Mouse (Mus musculus) midbrain, embryonic 11.5 days (tissue): ENCODE data around the gene Cinp. TPM values are rescaled to one million over a fixed set of nuclear protein-coding genes. Genes with fewer than 3 reads are reported as not detected.

ENCODE experiments used
- ATAC-seq: fragments of 200-750 bp; cut with Nextera tagmentation; 2 replicates; pipeline ENCODE4 v1.8.0; 2017; ENCODE audit warnings: moderate TSS enrichment, moderate library complexity; ENCODE audit not compliant: low FRiP score
- DNase-seq: peaks from one replicate; pipeline ENCODE4 v3.0.0; 2015; ENCODE audit warnings: low spot score; ENCODE audit errors: missing footprints
- H3K27ac ChIP-seq: fragments of 300-500 bp; sonication (generic); 2 replicates; pipeline ENCODE4 v1.5.1; 2014; ENCODE audit warnings: low read depth, low read length
- H3K27me3 ChIP-seq: fragments of 300-500 bp; sonication (generic); 2 replicates; pipeline ENCODE4 v1.6.1; 2014; ENCODE audit warnings: mild to moderate bottlenecking, low read length, moderate library complexity, mixed read lengths; ENCODE audit not compliant: control insufficient read depth, insufficient read depth
- H3K36me3 ChIP-seq: fragments of 300-500 bp; sonication (generic); 2 replicates; pipeline ENCODE4 v1.6.1; 2014; ENCODE audit warnings: mild to moderate bottlenecking, low read length, moderate library complexity, mixed read lengths; ENCODE audit not compliant: control insufficient read depth, insufficient read depth
- H3K4me1 ChIP-seq: fragments of 300-500 bp; sonication (generic); 2 replicates; pipeline ENCODE4 v1.6.1; 2014; ENCODE audit warnings: low read length; ENCODE audit not compliant: control insufficient read depth, insufficient read depth
- H3K4me2 ChIP-seq: fragments of 300-500 bp; sonication (generic); 2 replicates; pipeline ENCODE4 v1.6.1; 2014; ENCODE audit warnings: mild to moderate bottlenecking, moderate library complexity
- H3K4me3 ChIP-seq: fragments of 300-500 bp; sonication (generic); 2 replicates; pipeline ENCODE4 v1.5.1; 2014; ENCODE audit warnings: low read depth, low read length
- H3K9ac ChIP-seq: fragments of 300-500 bp; sonication (generic); 2 replicates; pipeline ENCODE4 v1.6.1; 2014; ENCODE audit warnings: low read length
- H3K9me3 ChIP-seq: fragments of 300-500 bp; sonication (generic); 2 replicates; pipeline ENCODE4 v1.6.1; 2016; ENCODE audit warnings: low read length; ENCODE audit not compliant: control insufficient read depth
- WGBS: fragments of 180-500 bp; shearing (Covaris S2); extraction: QIAGEN DNeasy Blood & Tissue Kit; methylation state at CpG from one replicate; pipeline ENCODE4 v1.1.7; 2014; 5-methylcytosine and 5-hydroxymethylcytosine counted together
- polyA plus RNA-seq: library from polyadenylated mRNA; unstranded; fragments of >200 nt; fragmentation: Nextera tagmentation; extraction: Ambion mirVana; gene quantifications from 2 replicates; pipeline ENCODE4 v1.2.1, GENCODE M21; 2014

The Cinp gene
- polyA plus RNA-seq: 77.4 and 83.2 TPM in 2 replicates

DNA sequence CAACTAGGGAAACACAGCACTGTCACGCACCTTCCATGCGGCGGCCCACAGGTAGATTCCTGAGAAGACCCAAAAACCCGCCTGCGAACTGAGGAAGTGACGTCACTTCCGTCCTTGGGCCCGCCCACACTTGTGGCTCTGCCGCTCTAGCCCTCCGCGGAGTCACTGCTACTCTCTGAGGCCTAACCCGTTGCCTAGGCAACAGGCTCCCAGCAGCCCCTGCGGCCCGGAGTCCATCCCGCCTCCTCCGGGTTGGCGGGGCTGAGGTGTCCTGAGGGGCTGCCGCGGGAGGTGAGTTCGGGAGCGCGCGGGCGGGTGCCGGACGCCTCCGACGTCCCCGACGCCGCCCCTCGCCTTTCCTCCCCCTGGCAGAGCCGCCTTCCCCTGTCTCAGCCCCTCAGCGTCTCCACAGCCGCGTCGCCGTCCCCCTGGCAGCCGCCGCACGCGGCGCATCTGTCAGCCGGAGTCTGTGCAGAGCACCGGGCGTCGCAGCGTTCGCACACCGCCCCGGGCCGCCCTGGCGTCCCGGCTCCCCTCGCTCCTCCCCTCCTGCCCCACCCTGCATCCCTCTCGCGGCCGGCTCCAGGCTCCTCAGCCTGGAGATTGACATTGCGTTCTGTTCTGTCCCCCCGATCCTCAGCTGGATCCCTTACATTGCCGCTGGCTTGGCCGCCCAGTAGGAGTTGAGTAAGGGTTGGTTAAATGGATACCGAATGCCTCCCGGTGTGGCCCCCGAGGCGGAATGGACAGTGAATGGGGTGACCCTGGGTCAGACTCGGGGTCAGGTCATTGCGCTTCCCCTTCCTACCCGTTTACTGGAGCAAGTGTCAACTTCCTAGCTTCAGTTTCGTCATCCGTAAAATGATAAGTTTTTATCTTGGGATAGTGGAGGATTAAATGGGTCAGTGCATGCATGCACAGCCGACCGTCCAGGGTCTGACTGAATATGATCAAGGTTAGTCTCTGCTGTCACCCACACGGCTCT lies at the start of gene Cinp, which contains the start of gene Tecpr2:
Gene Cinp (minus strand): TSS at position 110 of the 985 bp plus-strand sequence.
Gene Tecpr2 (plus strand): TSS at position 229 of the 985 bp plus-strand sequence.
- Histone ChIP-seq H3K27me3 (no peaks in the 10 kb centered on the region), H3K9ac (peak within 1 kb of the TSS; percentile 81), H3K4me3 (peak within 1 kb of the TSS; percentile 83), H3K9me3 (no peaks in the 10 kb centered on the region), H3K36me3 (no peaks in the 10 kb centered on the region), H3K4me1 (peaks cover 12% of the 10 kb centered on the region), H3K4me2 (peak within 1 kb of the TSS; percentile 92), H3K27ac (peak within 1 kb of the TSS; percentile 58)
- DNase-seq (peak; percentile 99), ATAC-seq (peak; percentile 99)
- under 1% methylated on average over 74 of the region's 74 CpGs for WGBS

- Histone ChIP-seq H3K9ac (no peak overlapping the region), H3K4me1 (no peaks in the 10 kb centered on the region), H3K27ac (no peak overlapping the region), H3K4me3 (no peak overlapping the region), H3K4me2 (no peak overlapping the region), H3K9me3 (no peaks in the 10 kb centered on the region), H3K36me3 (peaks cover 10% of the 10 kb centered on the region), H3K27me3 (no peaks in the 10 kb centered on the region)
- ATAC-seq (no peak), DNase-seq (no peak)
- WGBS: 93% methylated on average over 5 of the region's 5 CpGs
Observed at GRCm38 (mm10) chr12:110937496-110937895, 48.6 kb upstream of the Cinp start.

GRCm38 (mm10) chr12:110935983-110936620 lies 47.2 kb upstream of the Cinp start:
- peak; percentile 94 for DNase-seq
- Histone ChIP-seq H3K4me3 (no peak overlapping the region), H3K9ac (no peak overlapping the region), H3K4me1 (no peaks in the 10 kb centered on the region), H3K9me3 (no peaks in the 10 kb centered on the region), H3K4me2 (no peak overlapping the region), H3K27ac (no peak overlapping the region), H3K27me3 (no peaks in the 10 kb centered on the region), H3K36me3 (peaks cover 10% of the 10 kb centered on the region)
- peak; percentile 82 for ATAC-seq
- WGBS: 65% methylated on average over 9 of the region's 9 CpGs

DNA sequence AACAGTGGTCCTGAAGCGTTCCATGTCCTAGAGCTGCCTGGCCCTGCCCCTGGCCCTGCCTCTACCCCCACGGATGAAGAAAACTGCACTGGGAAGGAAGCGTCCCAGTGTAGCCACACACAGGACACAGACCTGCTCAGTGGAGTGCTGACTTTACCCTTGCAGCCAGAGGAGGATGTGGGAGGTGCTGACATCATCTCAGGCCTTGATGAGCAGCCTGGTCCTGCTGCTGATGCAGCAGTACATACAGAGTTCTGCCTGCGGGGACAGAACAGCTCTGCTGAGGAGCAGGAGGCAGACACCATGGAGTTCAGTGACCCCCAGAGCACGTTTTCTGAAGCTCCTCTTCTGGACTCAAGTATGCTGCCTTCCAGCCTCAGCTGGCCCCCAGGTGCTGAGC lies 43.9 kb upstream of the Cinp start:
- H3K4me1 ChIP-seq: no peaks in the 10 kb centered on the region
- no peak overlapping the region for H3K4me2 ChIP-seq
- 77% methylated on average over 5 of the region's 5 CpGs for WGBS
- no peak for DNase-seq
- H3K9me3 ChIP-seq: no peaks in the 10 kb centered on the region
- H3K9ac ChIP-seq: no peak overlapping the region
- no peaks in the 10 kb centered on the region for H3K27me3 ChIP-seq
- H3K4me3 ChIP-seq: no peak overlapping the region
- no peak overlapping the region for H3K27ac ChIP-seq
- ATAC-seq: no peak
- H3K36me3 ChIP-seq: peaks cover 7% of the 10 kb centered on the region

GRCm38 (mm10) chr12:110921572-110921971 lies 32.6 kb upstream of the Cinp start:
- WGBS: 89% methylated on average over 5 of the region's 5 CpGs
- H3K9me3 ChIP-seq: no peaks in the 10 kb centered on the region
- no peak overlapping the region for H3K4me3 ChIP-seq
- H3K4me1 ChIP-seq: no peaks in the 10 kb centered on the region
- H3K27me3 ChIP-seq: no peaks in the 10 kb centered on the region
- no peaks in the 10 kb centered on the region; the same call in 1 of the 2 replicates for H3K36me3 ChIP-seq
- no peak overlapping the region for H3K4me2 ChIP-seq
- no peak for DNase-seq
- H3K27ac ChIP-seq: no peak overlapping the region
- H3K9ac ChIP-seq: no peak overlapping the region
- no peak for ATAC-seq

DNA sequence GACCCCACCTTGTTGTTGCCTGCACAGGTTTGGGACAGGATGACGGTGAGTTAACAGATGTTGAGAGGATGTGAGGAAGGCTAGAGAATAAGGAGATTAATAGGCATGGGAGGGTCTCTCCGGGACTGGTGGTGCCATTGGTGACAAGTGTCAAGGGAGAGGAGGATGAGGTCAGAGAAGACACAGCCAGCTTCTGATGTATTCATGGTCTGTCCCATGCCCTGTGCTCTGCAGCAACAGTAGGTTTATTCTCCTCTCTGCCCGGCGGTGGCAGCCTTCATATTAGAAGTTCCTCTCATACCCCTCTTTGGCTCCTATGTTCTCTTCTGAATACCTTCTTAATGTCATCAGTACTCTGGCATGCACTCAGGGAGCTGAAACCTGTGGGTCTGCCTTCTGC lies 31.3 kb upstream of the Cinp start:
- ATAC-seq: no peak
- WGBS: 90% methylated on average over 4 of the region's 4 CpGs

GRCm38 (mm10) chr12:110915761-110916160 lies 26.8 kb upstream of the Cinp start:
- peaks cover 5% of the 10 kb centered on the region; the same call in 1 of the 2 replicates for H3K36me3 ChIP-seq
- H3K9me3 ChIP-seq: no peaks in the 10 kb centered on the region
- H3K27me3 ChIP-seq: no peaks in the 10 kb centered on the region
- no peaks in the 10 kb centered on the region for H3K4me1 ChIP-seq
- no peak overlapping the region for H3K9ac ChIP-seq
- no peak overlapping the region for H3K27ac ChIP-seq
- no peak overlapping the region for H3K4me2 ChIP-seq
- WGBS: 92% methylated on average over 9 of the region's 9 CpGs
- no peak for ATAC-seq
- no peak for DNase-seq
- no peak overlapping the region for H3K4me3 ChIP-seq

More for the DNA sequence above, 31.3 kb upstream of the Cinp start:
- H3K27me3 ChIP-seq: no peaks in the 10 kb centered on the region
- H3K27ac ChIP-seq: no peak overlapping the region
- H3K9ac ChIP-seq: no peak overlapping the region
- H3K36me3 ChIP-seq: peaks cover 3% of the 10 kb centered on the region; the same call in 1 of the 2 replicates
- DNase-seq: no peak
- no peak overlapping the region for H3K4me3 ChIP-seq
- H3K4me2 ChIP-seq: no peak overlapping the region
- H3K9me3 ChIP-seq: no peaks in the 10 kb centered on the region
- H3K4me1 ChIP-seq: no peaks in the 10 kb centered on the region

- Histone ChIP-seq H3K27me3 (no peaks in the 10 kb centered on the region), H3K4me3 (no peak overlapping the region), H3K4me1 (no peaks in the 10 kb centered on the region), H3K27ac (no peak overlapping the region), H3K9me3 (no peaks in the 10 kb centered on the region), H3K36me3 (no peaks in the 10 kb centered on the region), H3K9ac (no peak overlapping the region), H3K4me2 (no peak overlapping the region)
- no peak for DNase-seq
- WGBS: 94% methylated on average over 2 of the region's 2 CpGs
- ATAC-seq: no peak
Observed at GRCm38 (mm10) chr12:110909962-110910361, 21.0 kb upstream of the Cinp start.

- WGBS: 77% methylated on average over 3 of the region's 3 CpGs
- no peak for DNase-seq
Observed at GRCm38 (mm10) chr12:110907845-110908244, 18.9 kb upstream of the Cinp start.

More at GRCm38 (mm10) chr12:110907845-110908244, 18.9 kb upstream of the Cinp start:
- Histone ChIP-seq H3K4me2 (no peak overlapping the region), H3K4me3 (no peak overlapping the region), H3K36me3 (no peaks in the 10 kb centered on the region), H3K4me1 (no peaks in the 10 kb centered on the region), H3K27me3 (no peaks in the 10 kb centered on the region), H3K27ac (no peak overlapping the region), H3K9ac (no peak overlapping the region), H3K9me3 (no peaks in the 10 kb centered on the region)
- ATAC-seq: no peak
